Mouse (Mus musculus) brain, embryonic 14.5 days (tissue): ENCODE data around the gene Ptrh2. TPM values are rescaled to one million over a fixed set of nuclear protein-coding genes. Genes with fewer than 3 reads are reported as not detected.

Experiments
- DNase-seq: peaks from one replicate; pipeline ENCODE4 v3.0.0-alpha.2; 2011; ENCODE audit warnings: low read depth
- CTCF ChIP-seq: fragments of 200-500 bp; IDR thresholded peaks from 2 replicates; pipeline ENCODE4 v1.5.1; 2012; ENCODE audit warnings: inconsistent platforms, mild to moderate bottlenecking, moderate library complexity, borderline replicate concordance; ENCODE audit not compliant: insufficient read depth, insufficient read length; ENCODE audit errors: extremely low read depth
- POLR2A ChIP-seq: fragments of 200-500 bp; IDR thresholded peaks from 2 replicates; pipeline ENCODE4 v1.6.1; 2012; ENCODE audit warnings: mild to moderate bottlenecking, inconsistent platforms, borderline replicate concordance; ENCODE audit not compliant: poor library complexity, insufficient read depth, insufficient read length, severe bottlenecking; ENCODE audit errors: extremely low read depth
- polyA plus RNA-seq: library from polyadenylated mRNA; depleted of rRNA; stranded (reverse); fragments of >200 nt; gene quantifications from 2 replicates; pipeline ENCODE4 v1.2.3, GENCODE M21; 2012; rRNA removed

The Ptrh2 gene
- polyA plus RNA-seq: 17.5 and 18.9 TPM in 2 replicates

DNA sequence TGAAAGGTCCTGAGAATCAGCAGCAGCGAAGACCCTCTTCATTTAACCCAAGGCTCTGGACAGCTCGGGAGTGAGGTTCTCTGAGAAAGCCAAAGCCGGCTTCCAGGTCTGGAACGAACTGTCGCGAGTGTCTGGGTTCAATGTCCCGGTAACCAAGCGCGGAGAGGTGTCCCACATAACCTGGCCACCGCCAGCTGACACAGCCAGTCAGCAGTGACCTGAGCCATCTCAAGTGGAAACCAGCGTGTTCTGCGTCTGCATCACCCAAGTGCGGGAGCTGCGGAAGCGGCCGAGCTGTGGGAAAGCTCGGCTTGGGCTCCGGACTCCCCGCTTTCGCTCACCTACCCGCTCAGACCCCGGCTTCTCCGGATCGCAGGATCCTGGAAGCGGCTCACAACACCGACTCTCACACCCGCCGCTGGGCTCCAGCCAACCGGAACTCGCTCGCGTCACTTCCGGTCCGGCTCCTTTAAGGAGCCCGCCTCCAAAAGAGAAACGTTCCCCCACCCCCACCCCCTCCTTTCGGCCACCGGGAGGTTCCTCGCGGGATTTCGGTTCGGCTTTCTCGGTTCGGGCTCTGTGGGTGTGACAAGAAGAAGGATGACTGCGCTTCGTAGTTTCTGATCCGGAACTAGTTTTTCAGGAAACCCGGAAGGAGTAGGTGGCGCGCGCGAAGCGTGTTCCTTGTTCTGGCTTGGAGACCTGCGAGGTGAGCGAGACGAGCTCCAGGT is at the start of gene Ptrh2, which contains the start of gene Vmp1:
TSS of gene Ptrh2 (plus strand) at position 591 of the 731 bp plus-strand sequence.
TSS of gene Vmp1 (minus strand) at position 442 of the 731 bp plus-strand sequence.
- TF ChIP-seq CTCF: no peak
- TF ChIP-seq POLR2A: peak; percentile 52; the same call in 1 of the 2 replicates
- peak; percentile 99 for DNase-seq

DNA sequence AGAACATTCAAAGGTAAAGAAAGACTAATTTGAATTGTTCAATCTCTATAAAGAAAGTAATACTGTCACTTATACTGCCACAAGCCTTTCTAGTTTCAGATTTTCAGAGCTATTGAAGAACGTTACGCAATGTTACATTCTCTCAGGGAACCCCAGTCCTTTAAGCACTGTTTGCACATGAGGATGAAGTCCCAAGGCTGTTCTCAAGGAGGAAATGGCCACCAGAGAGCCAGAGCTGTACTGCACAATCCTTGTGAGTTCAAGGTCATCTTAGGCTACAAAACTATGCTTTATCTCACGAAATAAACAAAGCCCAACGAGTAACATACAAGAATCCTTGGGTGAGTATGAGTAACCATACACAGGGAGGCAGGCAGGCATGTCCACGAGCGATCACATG is 49.4 kb upstream of the Ptrh2 start:
- no peak for DNase-seq
- no peak for TF ChIP-seq CTCF
- TF ChIP-seq POLR2A: no peak

DNA sequence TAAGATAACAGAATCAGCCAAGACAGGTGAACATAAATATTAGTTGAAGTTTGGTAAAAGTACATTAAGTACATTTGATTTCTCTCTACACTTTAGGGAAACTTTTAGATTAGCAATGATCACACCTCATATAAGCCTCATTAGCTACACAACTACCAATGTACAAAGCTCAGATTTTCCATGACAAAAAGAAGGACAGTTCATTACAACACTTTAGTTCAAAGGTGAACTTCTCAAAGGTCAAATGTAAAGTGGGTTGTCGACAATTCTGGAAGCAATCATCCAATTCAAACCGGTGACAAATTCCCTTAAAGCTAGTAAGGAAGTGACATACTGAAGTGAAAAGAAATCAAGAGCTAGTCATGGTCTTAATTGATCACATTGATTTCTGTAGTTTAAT is 46.1 kb upstream of the Ptrh2 start:
- no peak for TF ChIP-seq POLR2A
- no peak for TF ChIP-seq CTCF
- DNase-seq: no peak

GRCm38 (mm10) chr11:86641714-86642113 is 42.1 kb upstream of the Ptrh2 start:
- DNase-seq: no peak
- TF ChIP-seq CTCF (no peak), POLR2A (no peak)

GRCm38 (mm10) chr11:86644553-86644952 is 39.2 kb upstream of the Ptrh2 start:
- no peak for DNase-seq

GRCm38 (mm10) chr11:86646136-86646834 is 37.5 kb upstream of the Ptrh2 start:
- no peak for TF ChIP-seq POLR2A
- TF ChIP-seq CTCF: no peak
- DNase-seq: peak; percentile 36

More at GRCm38 (mm10) chr11:86644553-86644952, 39.2 kb upstream of the Ptrh2 start:
- no peak for TF ChIP-seq POLR2A
- no peak for TF ChIP-seq CTCF

DNA sequence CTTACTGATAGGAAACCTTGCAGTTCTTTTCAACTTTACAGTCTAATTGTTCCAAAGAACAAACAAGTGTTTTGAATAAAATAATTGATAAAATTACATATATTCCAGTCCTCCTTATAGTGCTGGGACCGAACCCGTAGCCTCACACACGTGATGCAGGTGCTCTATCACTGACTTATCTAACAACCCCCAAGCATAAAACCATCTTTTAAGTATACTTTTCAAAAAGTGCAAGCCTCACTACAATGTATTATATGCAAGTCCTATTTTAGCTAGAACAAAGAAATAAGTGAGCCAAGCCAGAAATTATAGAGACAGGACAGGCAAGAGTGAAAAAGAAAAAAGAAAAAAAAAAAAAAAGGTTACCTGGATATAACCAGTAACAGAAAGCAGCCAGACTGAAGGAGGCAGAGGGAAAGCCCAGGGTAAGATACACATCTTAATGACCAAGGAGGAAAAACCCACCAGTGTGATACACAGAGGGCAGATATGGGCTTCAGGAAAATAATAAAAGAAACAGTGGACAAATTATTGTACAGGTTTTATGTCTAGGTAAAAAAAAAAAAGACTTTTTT is 36.8 kb upstream of the Ptrh2 start:
- no peak for DNase-seq
- TF ChIP-seq POLR2A: no peak
- no peak for TF ChIP-seq CTCF

DNA sequence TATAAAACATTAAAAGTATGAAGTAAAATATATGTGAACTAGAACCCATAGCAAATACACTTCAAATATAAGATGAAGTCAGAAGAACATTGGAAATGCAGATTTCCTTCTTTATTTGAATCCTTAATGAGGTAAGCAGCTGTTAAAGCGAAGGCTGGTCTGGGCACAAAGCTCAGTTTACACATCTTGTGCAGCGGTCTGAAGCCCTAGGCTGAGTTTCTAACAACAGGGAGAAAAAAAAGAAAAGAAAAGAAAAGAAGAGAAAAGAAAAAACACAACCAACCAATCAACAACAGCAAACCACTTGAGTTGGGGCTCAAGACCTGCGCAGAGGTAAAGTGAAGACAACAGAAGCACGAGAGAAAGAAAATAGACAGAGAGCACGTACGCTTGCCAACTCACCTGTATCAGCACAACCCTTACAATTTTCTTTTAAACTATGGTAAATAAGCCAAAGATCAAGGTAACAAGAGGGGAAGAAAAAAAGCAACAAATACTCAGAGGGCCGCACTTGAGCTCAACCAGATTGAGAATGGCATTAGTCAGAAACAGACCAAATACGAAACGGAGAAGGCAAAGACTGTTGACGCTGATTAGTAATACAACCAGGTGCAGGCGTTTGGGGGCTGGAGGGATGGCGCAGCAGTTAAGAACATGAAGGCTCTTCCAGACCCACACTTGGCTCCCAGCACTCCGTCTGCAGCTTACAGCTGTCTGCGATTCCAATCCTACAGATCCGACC is 35.9 kb upstream of the Ptrh2 start:
- TF ChIP-seq CTCF (no peak), POLR2A (no peak)
- DNase-seq: peak; percentile 18

GRCm38 (mm10) chr11:86649542-86649941 is 34.2 kb upstream of the Ptrh2 start:
- TF ChIP-seq CTCF: no peak
- no peak for TF ChIP-seq POLR2A
- no peak for DNase-seq

- DNase-seq: no peak
- TF ChIP-seq POLR2A (no peak), CTCF (no peak)
Observed at GRCm38 (mm10) chr11:86650676-86651075, 33.1 kb upstream of the Ptrh2 start.

- TF ChIP-seq CTCF (no peak), POLR2A (no peak)
- DNase-seq: no peak
Observed at GRCm38 (mm10) chr11:86652578-86652979, 31.2 kb upstream of the Ptrh2 start.
